ENCODE assay signal across 8 mouse cellular contexts in genomic region chr4:151851179-151851578, GRCm38 (mm10). TPM values are rescaled to one million over a fixed set of nuclear protein-coding genes. Genes with fewer than 3 reads are reported as not detected.
DNase-seq lines count a peak whose midpoint lies in the region; ATAC-seq and TF ChIP-seq lines count a peak whose summit lies in the region.

No protein-coding gene starts in this region.

- H3K4me3 ChIP-seq in layer of hippocampus, adult 2 months: no peak overlapping the region
- H3K4me3 ChIP-seq in E14TG2a.4 (replicated peaks; ENCODE audit: low read length): no peak overlapping the region
- no peak overlapping the region for H3K4me3 ChIP-seq in limb, embryonic 10.5 days

- DNase-seq in layer of hippocampus, adult 2 months (ENCODE audit: low spot score in 2 of 2): peak in 1 of 2 experiments; percentile 35
- DNase-seq in layer of hippocampus, adult 9-10 months (ENCODE audit: low spot score): no peak
- DNase-seq in adrenal gland, adult 2 months: peak; percentile 55
- DNase-seq in limb, embryonic 10.5 days (ENCODE audit: low spot score): peak; percentile 53
- no peak for DNase-seq in cerebellum, adult 9-10 months

- peaks cover 16% of the 10 kb centered on the region for H3K36me3 ChIP-seq in E14TG2a.4 (ENCODE audit: insufficient read depth, low read length)
- H3K36me3 ChIP-seq in limb, embryonic 10.5 days: 0 out of 2 replicates have a peak, but pooled peaks cover 6% of the 10 kb centered on the region

- H3K9me3 ChIP-seq in E14TG2a.4 (ENCODE audit: low read length): no peaks in the 10 kb centered on the region
- no peaks in the 10 kb centered on the region for H3K9me3 ChIP-seq in limb, embryonic 10.5 days (replicated peaks)

- peak; percentile 92 for ATAC-seq in granulocyte monocyte progenitor cell, adult 5-6 weeks (replicated peaks; ENCODE audit: poor library complexity, severe bottlenecking)
- peak; percentile 82 for ATAC-seq in neutrophil, adult 5-6 weeks (ENCODE audit: extremely low read depth, insufficient number of reproducible peaks, low FRiP score, poor library complexity, severe bottlenecking)

- WGBS in limb, embryonic 10.5 days: 57% methylated on average over 2 of the region's 2 CpGs

- peaks cover 32% of the 10 kb centered on the region for H3K4me1 ChIP-seq in E14TG2a.4 (replicated peaks; ENCODE audit: low read depth, low read length)
- peaks cover 18% of the 10 kb centered on the region for H3K4me1 ChIP-seq in limb, embryonic 10.5 days

- no peaks in the 10 kb centered on the region for H3K27me3 ChIP-seq in E14TG2a.4 (ENCODE audit: insufficient read depth, low read length)
- H3K27me3 ChIP-seq in limb, embryonic 10.5 days (ENCODE audit: low read depth, poor library complexity, severe bottlenecking): no peaks in the 10 kb centered on the region

- TF ChIP-seq CTCF in layer of hippocampus, adult 2 months (conservative IDR thresholded peaks at IDR 0.05): peak; percentile 82
- TF ChIP-seq CTCF in E14TG2a.4 (conservative IDR thresholded peaks at IDR 0.05; ENCODE audit: low read length): peak; percentile 76

- H3K27ac ChIP-seq in layer of hippocampus, adult 2 months: no peak overlapping the region
- H3K27ac ChIP-seq in limb, embryonic 10.5 days: no peak overlapping the region

RNA-seq across cellular contexts. Expression of gene Camta1, which starts 10.5 kb away (rescaled TPM):
- 100 to 1,000 TPM; 275 to 294 TPM for total RNA-seq in layer of hippocampus, adult 2 months (2021)
- 10 to 100 TPM; 24.0 to 35.0 TPM for total RNA-seq in adrenal gland, adult 2 months (2021)
- 7.3 and 8.5 TPM in 2 replicates for polyA plus RNA-seq in adrenal gland, adult 2 months (2012; rRNA removed)
- total RNA-seq in granulocyte monocyte progenitor cell, adult 5-6 weeks (2014; fragmentation: Nextera tagmentation): 35.5 and 75.7 TPM in 2 replicates
- 18.5 and 31.9 TPM in 2 replicates for total RNA-seq in granulocyte monocyte progenitor cell, adult 5-6 weeks (2017)
- polyA plus RNA-seq in limb, embryonic 10.5 days (2016; fragmentation: Nextera tagmentation; extraction: Ambion mirVana): 94.3 and 102 TPM in 2 replicates
- 7.4 and 15.6 TPM in 2 replicates for total RNA-seq in neutrophil, adult 5-6 weeks (2017)

Comparison
In these comparisons a context has a peak if more than half of its experiments do, and no peak if none do; other contexts are left out.
1. DNase-seq: peak in adrenal gland, adult 2 months (single experiment) and limb, embryonic 10.5 days (single experiment); none in layer of hippocampus, adult 9-10 months (single experiment) and cerebellum, adult 9-10 months (single experiment).